Mouse (Mus musculus) MEL (cell line): Measurements from ENCODE around the gene Thoc5.

ENCODE experiments used
- CHD2 ChIP-seq: IDR thresholded peaks from 2 replicates; pipeline ENCODE4 v1.6.1; 2011; ENCODE audit warnings: low read length, improper control_type of control experiment
- CTCF ChIP-seq, 3 experiments: IDR thresholded peaks in 2 of 3; conservative IDR thresholded peaks in 1 of 3; 2 replicates each; pipeline ENCODE4 v1.5.1; 2011 to 2012; ENCODE audit warnings: low read length in 3 of 3, low read depth in 2 of 3, mild to moderate bottlenecking in 2 of 3, improper control_type of control experiment in 1 of 3, inconsistent platforms in 1 of 3, mixed read lengths in 1 of 3, moderate library complexity in 1 of 3; ENCODE audit not compliant: control insufficient read depth in 1 of 3, insufficient read depth in 1 of 3, poor library complexity in 1 of 3, severe bottlenecking in 1 of 3
- EP300 ChIP-seq, 2 experiments: IDR thresholded peaks; 2 replicates each; pipeline ENCODE4 v1.6.1; 2011; ENCODE audit warnings: improper control_type of control experiment in 2 of 2, low read length in 2 of 2, low read depth in 1 of 2, mild to moderate bottlenecking in 1 of 2
- GATA1 ChIP-seq: IDR thresholded peaks from 2 replicates; pipeline ENCODE4 v1.6.1; 2011; ENCODE audit warnings: low read depth, low read length, improper control_type of control experiment
- NELFE ChIP-seq: IDR thresholded peaks from 2 replicates; pipeline ENCODE4 v1.6.1; 2011; ENCODE audit warnings: low read depth, low read length, improper control_type of control experiment
- RCOR1 ChIP-seq: IDR thresholded peaks from 2 replicates; pipeline ENCODE4 v1.6.1; 2012; ENCODE audit warnings: low read depth, mild to moderate bottlenecking, inconsistent platforms, low read length, improper control_type of control experiment
- TCF12 ChIP-seq: IDR thresholded peaks from 2 replicates; pipeline ENCODE4 v1.6.1; 2014; ENCODE audit warnings: low read depth, mild to moderate bottlenecking, inconsistent platforms, low read length, improper control_type of control experiment, moderate library complexity

- TF ChIP-seq EP300 (IDR thresholded peaks at IDR 0.05; ENCODE audit: low read depth in 1 of 2, low read length in 2 of 2) (no peak), NELFE (no peak), CTCF (IDR thresholded peaks at IDR 0.05 in 2 of 3, conservative IDR thresholded peaks at IDR 0.05 in 1 of 3; ENCODE audit: control insufficient read depth in 1 of 3, insufficient read depth in 1 of 3, low read depth in 2 of 3, low read length in 3 of 3, poor library complexity in 1 of 3, severe bottlenecking in 1 of 3) (no peak), GATA1 (no peak), RCOR1 (no peak), TCF12 (no peak), CHD2 (no peak)
Observed at GRCm38 (mm10) chr11:4921751-4922150, 26.6 kb downstream of the Thoc5 start.
